Mouse (Mus musculus) gastrocnemius, adult 8-10 months (tissue): ENCODE data around the gene Sox6. TPM values are rescaled to one million over a fixed set of nuclear protein-coding genes. Genes with fewer than 3 reads are reported as not detected.
A peak's percentile ranks its signal among the peaks of the same experiment; 100 is the strongest.

Experiments used
- DNase-seq, 2 experiments: peaks; one replicate each; pipeline ENCODE4 v3.0.0; 2022; ENCODE audit warnings: low spot score in 2 of 2
- total RNA-seq, 4 experiments: library from RNA; stranded (reverse); gene quantifications; 2 replicates each; pipeline ENCODE4 v1.2.4; 2022

Gene Sox6
- total RNA-seq, 4 experiments from 2014 or later: 156 to 192 (median 179) TPM

- no peak for DNase-seq
These were observed 284.4 kb downstream of the Sox6 start for GRCm38 (mm10) chr7:115754216-115754615.

- DNase-seq: no peak
These were observed 286.4 kb downstream of the Sox6 start for GRCm38 (mm10) chr7:115752121-115752634.

- DNase-seq: no peak
These were observed 287.5 kb downstream of the Sox6 start for GRCm38 (mm10) chr7:115751083-115751482.

- no peak for DNase-seq
These were observed 288.2 kb downstream of the Sox6 start for GRCm38 (mm10) chr7:115750275-115750825.

- no peak for DNase-seq
These were observed 291.1 kb downstream of the Sox6 start for GRCm38 (mm10) chr7:115747541-115747940.

GRCm38 (mm10) chr7:115745672-115746253, 292.8 kb downstream of the Sox6 start:
- DNase-seq: no peak

- DNase-seq: no peak
These were observed 304.5 kb downstream of the Sox6 start for GRCm38 (mm10) chr7:115734137-115734536.

GRCm38 (mm10) chr7:115732824-115733223, 305.8 kb downstream of the Sox6 start:
- DNase-seq: no peak

- DNase-seq: peak in 1 of 2 experiments; percentile 19
These were observed 311.8 kb downstream of the Sox6 start for GRCm38 (mm10) chr7:115726776-115727175.

GRCm38 (mm10) chr7:115724404-115724803, 314.2 kb downstream of the Sox6 start:
- DNase-seq: no peak

GRCm38 (mm10) chr7:115721624-115722540, 316.7 kb downstream of the Sox6 start:
- DNase-seq: no peak

- DNase-seq: no peak
These were observed 318.8 kb downstream of the Sox6 start for GRCm38 (mm10) chr7:115719791-115720190.

- no peak for DNase-seq
These were observed 332.5 kb downstream of the Sox6 start for GRCm38 (mm10) chr7:115706141-115706540.

GRCm38 (mm10) chr7:115698105-115698504, 340.5 kb downstream of the Sox6 start:
- DNase-seq: no peak

GRCm38 (mm10) chr7:115693206-115693605, 345.4 kb downstream of the Sox6 start:
- no peak for DNase-seq

GRCm38 (mm10) chr7:115691091-115691490, 347.5 kb downstream of the Sox6 start:
- DNase-seq: no peak

- DNase-seq: no peak
These were observed 351.9 kb downstream of the Sox6 start for GRCm38 (mm10) chr7:115686687-115687086.

GRCm38 (mm10) chr7:115684142-115684541, 354.5 kb downstream of the Sox6 start:
- no peak for DNase-seq

- DNase-seq: no peak
These were observed 366.8 kb downstream of the Sox6 start for GRCm38 (mm10) chr7:115671749-115672148.

- DNase-seq: no peak
These were observed 367.3 kb downstream of the Sox6 start for GRCm38 (mm10) chr7:115671272-115671671.

GRCm38 (mm10) chr7:115669207-115670004, 369.2 kb downstream of the Sox6 start:
- DNase-seq: no peak
